Mouse (Mus musculus) hindbrain, embryonic 15.5 days (tissue): Measurements from ENCODE around the gene Catsper4. TPM values are rescaled to one million over a fixed set of nuclear protein-coding genes. Genes with fewer than 3 reads are reported as not detected.

Source experiments
- ATAC-seq: fragments of 200-750 bp; cut with Nextera tagmentation; 2 replicates; pipeline ENCODE4 v1.8.0; 2017; ENCODE audit warnings: low read depth, moderate number of reproducible peaks, moderate TSS enrichment; ENCODE audit not compliant: low FRiP score
- H3K27ac ChIP-seq: fragments of 300-500 bp; sonication (generic); replicated peaks from 2 replicates; pipeline ENCODE4 v1.5.1; 2015; ENCODE audit warnings: mild to moderate bottlenecking, inconsistent platforms
- H3K27me3 ChIP-seq: fragments of 300-500 bp; sonication (generic); 2 replicates; pipeline ENCODE4 v1.6.1; 2015; ENCODE audit warnings: control low read depth, inconsistent platforms
- H3K36me3 ChIP-seq: fragments of 300-500 bp; sonication (generic); 2 replicates; pipeline ENCODE4 v1.6.1; 2015; ENCODE audit warnings: control low read depth, inconsistent platforms
- H3K4me1 ChIP-seq: fragments of 300-500 bp; sonication (generic); replicated peaks from 2 replicates; pipeline ENCODE4 v1.6.1; 2015; ENCODE audit warnings: control low read depth, inconsistent platforms
- H3K4me2 ChIP-seq: fragments of 300-500 bp; sonication (generic); 2 replicates; pipeline ENCODE4 v1.6.1; 2015; ENCODE audit warnings: moderate library complexity, mild to moderate bottlenecking, inconsistent platforms
- H3K4me3 ChIP-seq: fragments of 300-500 bp; sonication (generic); 2 replicates; pipeline ENCODE4 v1.5.1; 2015; ENCODE audit warnings: mild to moderate bottlenecking, inconsistent platforms
- H3K9ac ChIP-seq: fragments of 300-500 bp; sonication (generic); 2 replicates; pipeline ENCODE4 v1.6.1; 2015; ENCODE audit warnings: inconsistent platforms
- H3K9me3 ChIP-seq: fragments of 300-500 bp; sonication (generic); 2 replicates; pipeline ENCODE4 v1.6.1; 2016; ENCODE audit warnings: control low read depth, inconsistent platforms
- WGBS: fragments of 180-500 bp; shearing (Covaris S2); methylation state at CpG from one replicate; pipeline ENCODE4 v1.1.7; 2015; 5-methylcytosine and 5-hydroxymethylcytosine counted together
- polyA plus RNA-seq: library from polyadenylated mRNA; unstranded; fragments of >200 nt; fragmentation: Nextera tagmentation; extraction: Ambion mirVana; gene quantifications from 2 replicates; pipeline ENCODE4 v1.2.1, GENCODE M21; 2015

The Catsper4 gene
- polyA plus RNA-seq, 1 experiment from 2014 or later: 0.34 TPM

GRCm38 (mm10) chr4:134206488-134207053 is 20.6 kb downstream of the Catsper4 start:
- no peak for ATAC-seq
- Histone ChIP-seq H3K27ac (no peak overlapping the region), H3K27me3 (no peaks in the 10 kb centered on the region), H3K4me1 (no peaks in the 10 kb centered on the region), H3K36me3 (no peaks in the 10 kb centered on the region), H3K4me2 (no peak overlapping the region), H3K4me3 (no peak overlapping the region), H3K9me3 (no peaks in the 10 kb centered on the region), H3K9ac (no peak overlapping the region)
- 64% methylated on average over 6 of the region's 6 CpGs for WGBS

DNA sequence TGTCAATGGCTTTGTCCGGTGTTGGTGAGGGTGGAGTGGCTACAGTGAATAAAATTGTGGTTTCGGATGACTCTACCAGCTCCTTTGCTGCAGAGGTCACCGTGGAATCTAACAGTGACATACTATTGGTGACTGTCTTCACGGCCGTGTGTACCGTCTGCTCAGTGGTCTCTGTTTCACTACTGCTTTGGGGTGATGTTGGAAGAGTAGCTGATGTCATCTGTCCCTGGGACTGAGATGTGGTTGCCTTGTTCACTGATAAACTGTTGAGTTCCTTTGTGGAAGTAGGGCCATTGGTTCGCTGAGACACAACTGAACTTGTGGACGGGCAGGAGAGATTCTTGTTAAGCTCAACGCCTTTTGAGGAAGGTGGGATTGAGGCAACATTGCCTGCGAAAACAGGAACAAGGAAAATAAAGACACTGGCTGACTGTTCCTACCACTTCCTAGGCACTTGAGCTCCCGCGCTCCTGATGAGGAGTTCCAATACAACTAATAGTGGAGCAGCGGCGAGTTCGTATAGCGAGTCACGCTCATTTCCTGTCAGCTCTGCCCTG is 23.8 kb downstream of the Catsper4 start:
- no peak overlapping the region for H3K27ac ChIP-seq
- no peak overlapping the region for H3K9ac ChIP-seq
- H3K36me3 ChIP-seq: no peaks in the 10 kb centered on the region
- no peaks in the 10 kb centered on the region for H3K9me3 ChIP-seq
- no peaks in the 10 kb centered on the region for H3K4me1 ChIP-seq
- H3K27me3 ChIP-seq: no peaks in the 10 kb centered on the region
- WGBS: 90% methylated on average over 17 of the region's 17 CpGs
- H3K4me3 ChIP-seq: no peak overlapping the region
- no peak for ATAC-seq
- H3K4me2 ChIP-seq: no peak overlapping the region

DNA sequence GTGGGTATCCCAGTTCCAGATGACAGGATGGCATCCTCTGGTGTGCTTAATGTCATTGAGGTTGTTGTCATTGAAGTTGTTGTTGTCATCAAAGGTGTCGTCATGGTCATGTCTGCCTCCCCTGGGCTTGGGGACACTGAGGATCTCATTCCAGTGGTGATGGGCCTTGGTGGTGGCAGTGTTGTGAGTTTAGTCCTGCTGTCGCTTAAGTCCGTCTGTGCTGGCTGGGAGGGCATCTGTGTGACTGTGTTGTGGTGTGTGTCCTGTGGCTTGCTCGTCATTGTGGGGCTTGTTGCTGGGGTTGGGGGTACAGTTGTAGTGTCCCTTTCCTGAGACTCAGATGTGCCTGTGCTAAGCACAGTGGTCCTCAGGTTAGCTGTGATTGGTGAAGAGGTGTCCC is 24.3 kb downstream of the Catsper4 start, which contains the start of gene Gm7534:
Gm7534 (minus strand) TSS at position 101 of the 400 bp plus-strand sequence.
- H3K9ac ChIP-seq: no peak within 1 kb of the TSS
- no peak for ATAC-seq
- WGBS: 89% methylated on average over 4 of the region's 4 CpGs
- no peaks in the 10 kb centered on the region for H3K36me3 ChIP-seq
- H3K27ac ChIP-seq: no peak within 1 kb of the TSS
- H3K27me3 ChIP-seq: no peaks in the 10 kb centered on the region
- H3K4me1 ChIP-seq: no peaks in the 10 kb centered on the region
- H3K9me3 ChIP-seq: no peaks in the 10 kb centered on the region
- no peak within 1 kb of the TSS for H3K4me2 ChIP-seq
- H3K4me3 ChIP-seq: no peak within 1 kb of the TSS

DNA sequence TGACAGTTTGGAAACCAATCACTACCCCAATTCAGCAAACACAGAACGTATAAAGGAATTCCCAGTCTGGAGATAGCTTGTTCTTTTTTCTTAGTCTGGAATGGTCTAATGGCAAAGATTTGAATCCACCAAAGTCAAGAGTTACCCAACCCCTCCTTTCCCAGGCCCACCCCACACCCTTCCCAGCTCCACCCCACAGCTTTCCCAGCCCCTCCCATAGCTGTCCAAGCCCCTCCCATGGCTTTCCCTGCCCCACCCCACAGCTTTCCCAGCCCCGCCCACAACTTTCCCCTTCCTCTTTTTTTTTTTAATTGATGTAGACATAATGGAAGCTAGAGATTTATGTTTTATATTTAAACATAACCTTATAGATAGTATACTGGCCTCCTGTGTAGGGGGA is 27.8 kb downstream of the Catsper4 start:
- no peaks in the 10 kb centered on the region for H3K27me3 ChIP-seq
- 88% methylated on average over 2 of the region's 2 CpGs for WGBS

DNA sequence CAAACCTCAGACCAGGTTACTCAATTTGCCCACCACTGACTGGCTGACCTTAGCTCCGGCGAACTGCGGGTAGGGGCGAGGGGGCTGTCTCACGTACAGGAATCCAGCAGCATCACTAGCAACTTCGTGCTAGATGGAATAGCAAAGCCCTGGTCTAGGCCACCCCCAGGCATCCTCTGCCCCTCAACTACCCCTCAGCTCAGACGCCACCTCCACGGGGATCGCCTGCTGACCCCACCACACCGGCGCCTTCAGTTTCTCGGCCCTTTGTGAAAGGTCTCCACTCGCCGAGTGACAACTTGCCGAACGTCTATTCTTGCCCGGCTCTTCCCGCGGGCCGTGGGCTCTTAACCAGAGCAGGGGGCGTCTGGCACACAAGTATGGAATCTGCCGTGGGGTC is 40.9 kb downstream of the Catsper4 start:
- Histone ChIP-seq H3K27me3 (no peaks in the 10 kb centered on the region), H3K27ac (peak overlapping the region; percentile 80), H3K9ac (peak overlapping the region; percentile 68), H3K9me3 (no peaks in the 10 kb centered on the region), H3K36me3 (no peaks in the 10 kb centered on the region), H3K4me2 (peak overlapping the region; percentile 74), H3K4me3 (peak overlapping the region; percentile 79), H3K4me1 (peaks cover 9% of the 10 kb centered on the region)
- ATAC-seq: no peak
- WGBS: under 1% methylated on average over 22 of the region's 22 CpGs

More for the DNA sequence above, 27.8 kb downstream of the Catsper4 start:
- Histone ChIP-seq H3K9ac (no peak overlapping the region), H3K27ac (no peak overlapping the region), H3K9me3 (no peaks in the 10 kb centered on the region), H3K4me3 (no peak overlapping the region), H3K36me3 (no peaks in the 10 kb centered on the region), H3K4me1 (no peaks in the 10 kb centered on the region), H3K4me2 (no peak overlapping the region)
- ATAC-seq: no peak

DNA sequence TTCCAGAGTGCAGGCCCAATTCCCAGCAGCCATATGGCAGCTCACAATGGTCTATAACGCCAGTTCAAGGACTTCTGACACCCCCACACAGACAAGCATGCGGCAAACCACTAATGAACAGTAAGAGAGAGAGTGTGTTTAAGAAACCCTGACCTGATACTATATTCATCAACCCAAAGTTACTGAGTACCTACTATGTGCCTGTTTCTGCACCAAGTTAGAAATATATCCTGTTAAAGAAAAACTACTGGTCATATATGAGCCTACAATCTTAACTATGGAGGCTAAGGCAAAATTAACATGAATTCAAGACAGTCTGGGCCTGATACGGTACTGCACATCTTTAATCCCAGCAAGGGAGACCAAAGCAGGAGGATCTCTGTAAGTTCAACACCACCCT is 41.6 kb downstream of the Catsper4 start:
- peaks cover 9% of the 10 kb centered on the region for H3K4me1 ChIP-seq
- H3K9ac ChIP-seq: peak overlapping the region; percentile 68; the same call in 1 of the 2 replicates
- H3K9me3 ChIP-seq: no peaks in the 10 kb centered on the region
- ATAC-seq: no peak
- no peaks in the 10 kb centered on the region for H3K36me3 ChIP-seq
- H3K27ac ChIP-seq: no peak overlapping the region
- H3K27me3 ChIP-seq: no peaks in the 10 kb centered on the region
- 81% methylated on average over 3 of the region's 3 CpGs for WGBS
- peak overlapping the region; percentile 79 for H3K4me3 ChIP-seq
- peak overlapping the region; percentile 74 for H3K4me2 ChIP-seq

DNA sequence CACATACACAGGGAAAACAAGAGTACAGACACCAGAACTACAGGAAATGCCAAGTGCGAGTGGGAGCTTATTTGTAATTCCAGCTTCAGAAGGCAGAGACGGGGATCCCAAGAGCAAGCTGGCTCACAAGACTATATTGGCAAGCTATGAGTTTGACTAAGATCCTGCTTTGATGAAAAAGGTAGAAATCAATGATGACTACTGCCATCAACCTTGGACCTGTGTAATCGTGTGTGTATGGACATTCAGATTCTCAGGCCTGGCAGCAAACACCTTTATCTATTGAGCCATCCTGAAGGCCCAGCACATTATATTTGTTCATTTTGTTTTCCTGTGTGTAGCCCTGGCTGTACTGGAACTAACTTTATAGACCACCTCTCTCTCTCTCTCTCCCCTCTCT is 43.5 kb downstream of the Catsper4 start:
- ATAC-seq: no peak
- Histone ChIP-seq H3K9ac (no peak overlapping the region), H3K4me2 (no peak overlapping the region), H3K36me3 (no peaks in the 10 kb centered on the region), H3K27ac (no peak overlapping the region), H3K4me1 (peaks cover 9% of the 10 kb centered on the region), H3K27me3 (no peaks in the 10 kb centered on the region), H3K4me3 (no peak overlapping the region), H3K9me3 (no peaks in the 10 kb centered on the region)
- 85% methylated on average over 3 of the region's 3 CpGs for WGBS

DNA sequence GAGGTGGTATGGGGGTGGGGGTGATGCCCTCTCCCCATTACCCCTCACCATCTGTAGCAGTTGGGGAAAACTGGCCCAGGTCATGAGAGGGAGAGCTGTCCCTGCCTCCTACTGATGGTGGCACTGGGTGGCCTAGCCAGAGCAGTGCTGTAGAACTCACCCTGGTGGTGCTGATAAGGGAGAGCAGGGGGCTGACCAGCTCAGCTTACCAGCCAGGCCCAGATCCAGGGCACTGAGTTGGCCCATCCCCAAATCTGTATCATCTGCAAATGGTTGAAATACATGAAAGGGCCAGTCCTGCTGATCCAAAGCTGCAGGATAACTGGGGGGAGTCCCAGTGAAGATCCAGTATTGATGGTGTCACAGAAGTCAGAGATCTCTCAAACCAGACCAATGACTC is 45.4 kb downstream of the Catsper4 start:
- Histone ChIP-seq H3K9me3 (no peaks in the 10 kb centered on the region), H3K36me3 (no peaks in the 10 kb centered on the region), H3K27me3 (no peaks in the 10 kb centered on the region), H3K27ac (no peak overlapping the region), H3K4me2 (no peak overlapping the region), H3K4me3 (no peak overlapping the region), H3K9ac (no peak overlapping the region), H3K4me1 (peaks cover 9% of the 10 kb centered on the region)
- ATAC-seq: no peak

GRCm38 (mm10) chr4:134181112-134181511 is 46.1 kb downstream of the Catsper4 start:
- Histone ChIP-seq H3K4me3 (no peak overlapping the region), H3K4me1 (peaks cover 8% of the 10 kb centered on the region), H3K9me3 (no peaks in the 10 kb centered on the region), H3K9ac (no peak overlapping the region), H3K4me2 (no peak overlapping the region), H3K36me3 (no peaks in the 10 kb centered on the region), H3K27me3 (no peaks in the 10 kb centered on the region), H3K27ac (no peak overlapping the region)
- 94% methylated on average over 1 of the region's 1 CpGs for WGBS
- no peak for ATAC-seq

- Histone ChIP-seq H3K9ac (no peak overlapping the region), H3K27me3 (no peaks in the 10 kb centered on the region), H3K4me3 (no peak overlapping the region), H3K9me3 (no peaks in the 10 kb centered on the region), H3K27ac (no peak overlapping the region), H3K4me2 (no peak overlapping the region), H3K4me1 (no peaks in the 10 kb centered on the region), H3K36me3 (0 out of 2 replicates have a peak, but pooled peaks cover 3% of the 10 kb centered on the region)
- no peak for ATAC-seq
- WGBS: 84% methylated on average over 3 of the region's 3 CpGs
These were observed 54.8 kb downstream of the Catsper4 start for GRCm38 (mm10) chr4:134172391-134172790.

DNA sequence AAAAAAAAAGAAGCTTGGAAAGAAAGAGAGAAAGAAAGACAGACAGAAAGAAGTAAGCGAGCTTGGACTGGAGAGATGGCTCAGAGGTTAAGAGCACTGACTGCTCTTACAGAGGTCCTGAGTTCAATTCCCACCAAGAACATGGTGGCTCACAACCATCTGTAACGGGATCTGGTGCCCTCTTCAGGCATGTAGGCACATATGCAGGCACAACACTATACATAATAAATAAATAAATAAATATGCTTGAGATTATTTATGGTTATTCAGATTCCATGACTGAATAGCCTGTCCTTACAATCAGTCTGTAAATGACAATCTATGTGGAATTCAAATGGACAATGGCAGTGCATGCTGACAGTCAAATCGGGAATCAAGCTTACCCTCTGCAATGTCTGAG is 60.3 kb downstream of the Catsper4 start:
- ATAC-seq: no peak
- no peak overlapping the region for H3K4me2 ChIP-seq
- WGBS: 95% methylated on average over 3 of the region's 3 CpGs

DNA sequence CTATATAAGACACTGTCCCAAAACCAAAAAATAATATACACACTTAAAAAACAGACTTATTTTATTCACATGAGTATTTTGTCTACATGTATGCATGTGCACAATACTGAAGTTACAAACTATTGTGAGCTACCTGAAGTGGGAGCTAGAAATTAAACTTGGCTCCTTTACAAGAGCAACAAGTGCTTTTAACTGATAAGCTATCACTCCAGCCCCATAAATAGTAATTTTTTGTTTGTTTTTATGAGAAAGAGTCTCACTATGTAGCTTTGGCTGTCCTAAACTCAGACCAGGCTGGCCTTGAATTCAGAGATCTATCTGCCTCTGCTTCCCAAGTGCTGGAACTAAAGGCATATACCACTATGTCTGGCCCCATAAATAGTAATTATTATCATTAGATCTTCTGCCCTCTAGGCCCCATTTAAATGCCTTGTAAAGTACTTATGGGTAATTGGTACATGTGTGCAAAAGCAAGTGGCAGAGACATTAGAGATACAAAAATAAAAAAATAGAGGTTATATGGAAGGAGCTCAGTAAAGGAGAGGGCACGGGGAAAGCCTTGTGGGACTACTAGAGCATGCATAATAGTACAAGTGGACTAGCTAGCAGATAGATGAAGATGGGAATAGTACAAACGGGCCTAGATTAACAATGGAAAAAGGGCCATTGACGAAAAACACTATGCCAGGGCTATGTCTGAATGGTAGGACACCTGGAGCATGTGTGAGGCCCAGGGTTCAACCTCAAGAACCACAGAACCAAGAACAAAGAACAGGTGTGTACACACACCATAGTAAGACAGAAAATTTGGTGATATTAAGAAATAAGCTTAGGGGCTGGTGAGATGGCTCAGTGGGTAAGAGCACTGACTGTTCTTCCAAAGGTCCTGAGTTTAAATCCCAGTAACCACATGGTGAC is 61.4 kb downstream of the Catsper4 start:
- Histone ChIP-seq H3K27ac (no peak overlapping the region), H3K36me3 (peaks cover 11% of the 10 kb centered on the region; the same call in 1 of the 2 replicates), H3K9ac (no peak overlapping the region), H3K4me2 (no peak overlapping the region), H3K4me3 (no peak overlapping the region), H3K4me1 (no peaks in the 10 kb centered on the region), H3K27me3 (no peaks in the 10 kb centered on the region), H3K9me3 (no peaks in the 10 kb centered on the region)
- WGBS: 83% methylated on average over 3 of the region's 3 CpGs
- no peak for ATAC-seq

More for the DNA sequence above, 60.3 kb downstream of the Catsper4 start:
- Histone ChIP-seq H3K27ac (no peak overlapping the region), H3K4me1 (no peaks in the 10 kb centered on the region), H3K36me3 (peaks cover 11% of the 10 kb centered on the region; the same call in 1 of the 2 replicates), H3K27me3 (no peaks in the 10 kb centered on the region), H3K9ac (no peak overlapping the region), H3K4me3 (no peak overlapping the region), H3K9me3 (no peaks in the 10 kb centered on the region)
